23 mouse cellular contexts compared by ENCODE assay signal in genomic region chr7:88940196-88940595, GRCm38 (mm10).
DNase-seq lines count a peak whose midpoint lies in the region; ATAC-seq and TF ChIP-seq lines count a peak whose summit lies in the region.
"Had no signal": no experiment of that assay in that cellular context is flagged by ENCODE, and none has a peak within 500 bp of the region (broad histone marks: within the 10 kb centered on the region; RNA-seq: fewer than 3 reads in every experiment).

No protein-coding gene starts in this region.

- no peak for ATAC-seq in megakaryocyte progenitor cell, adult 5-6 weeks (replicated peaks; ENCODE audit: poor library complexity)
- ATAC-seq: activated CD4-positive, CD25-positive, alpha-beta regulatory T cell, adult 4 months; CD4-positive, CD25-positive, alpha-beta regulatory T cell, adult 4 months; forebrain, embryonic 13.5 days; forebrain, embryonic 15.5 days; forebrain, postnatal 0 days; Patski had no signal

- peak; percentile 27 for DNase-seq in 3134 (ENCODE audit: extremely low read depth, insufficient read length, low spot score)
- DNase-seq in Muller cell, postnatal 12 days (ENCODE audit: inconsistent ontology term), result peak; percentile 75
- no peak for DNase-seq in urinary bladder, adult 18-20 months (ENCODE audit: low spot score in 2 of 2)
- DNase-seq: adrenal gland, adult 8-10 months; adrenal gland, postnatal 14 days; adrenal gland, postnatal 36 days; B cell, adult 2 months; cerebellum, adult 11-12 months; cerebellum, adult 2 months; cerebellum, adult 9-10 months; cerebellum, postnatal 14 days; cerebellum, postnatal 36 days; embryo, embryonic 11 days; forebrain, postnatal 0 days had no signal

- TF ChIP-seq POLR2A in embryonic fibroblast, embryonic 13.5 days (IDR thresholded peaks at IDR 0.05; ENCODE audit: low read depth, low read length), result no peak

- peak overlapping the region; percentile 47; the same call in 1 of the 2 replicates for H3K27ac ChIP-seq in embryonic fibroblast, embryonic 13.5 days (ENCODE audit: insufficient read depth, low read length)
- H3K27ac ChIP-seq: embryonic facial prominence, embryonic 13.5 days; embryonic facial prominence, embryonic 15.5 days; forebrain, embryonic 13.5 days; forebrain, embryonic 15.5 days had no signal

- TF ChIP-seq CTCF in embryonic fibroblast, embryonic 13.5 days (IDR thresholded peaks at IDR 0.05; ENCODE audit: borderline replicate concordance, insufficient read depth, low read length), result no peak

- peaks cover 6% of the 10 kb centered on the region; the same call in 1 of the 2 replicates for H3K4me1 ChIP-seq in embryonic fibroblast, embryonic 13.5 days (ENCODE audit: control insufficient read depth, insufficient read depth, low read length)
- H3K4me1 ChIP-seq: embryonic facial prominence, embryonic 13.5 days; embryonic facial prominence, embryonic 15.5 days; forebrain, embryonic 13.5 days; forebrain, embryonic 15.5 days had no signal

- H3K4me3 ChIP-seq in embryonic fibroblast, embryonic 13.5 days (ENCODE audit: insufficient read depth, low read length), result no peak overlapping the region
- H3K4me3 ChIP-seq: embryonic facial prominence, embryonic 13.5 days; embryonic facial prominence, embryonic 15.5 days; forebrain, embryonic 13.5 days; forebrain, embryonic 15.5 days had no signal

Comparison
In these comparisons a context has a peak if more than half of its experiments do, and no peak if none do; other contexts are left out.
1. DNase-seq: peak in 3134 (single experiment) and Muller cell, postnatal 12 days (single experiment); none in urinary bladder, adult 18-20 months (0 of 2).